Mouse (Mus musculus) embryonic facial prominence, embryonic 14.5 days (tissue): ENCODE results near the gene Bricd5. TPM values are rescaled to one million over a fixed set of nuclear protein-coding genes. Genes with fewer than 3 reads are reported as not detected.

Experiments used
- ATAC-seq: fragments of 200-750 bp; cut with Nextera tagmentation; 2 replicates; pipeline ENCODE4 v1.8.0; 2017; ENCODE audit warnings: low read depth, moderate number of reproducible peaks, moderate TSS enrichment
- DNase-seq: peaks from one replicate; pipeline ENCODE4 v3.0.0-alpha.2; 2015; ENCODE audit warnings: low spot score
- H3K27ac ChIP-seq: fragments of 300-500 bp; sonication (generic); replicated peaks from 2 replicates; pipeline ENCODE4 v1.5.1; 2014; ENCODE audit warnings: low read depth, mild to moderate bottlenecking, low read length, moderate library complexity
- H3K27me3 ChIP-seq: fragments of 300-500 bp; sonication (generic); replicated peaks from 2 replicates; pipeline ENCODE4 v1.6.1; 2014; ENCODE audit warnings: low read length; ENCODE audit not compliant: control insufficient read depth, insufficient read depth
- H3K36me3 ChIP-seq: fragments of 300-500 bp; sonication (generic); 2 replicates; pipeline ENCODE4 v1.6.1; 2014; ENCODE audit warnings: low read length, mixed read lengths; ENCODE audit not compliant: control insufficient read depth, insufficient read depth
- H3K4me1 ChIP-seq: fragments of 300-500 bp; sonication (generic); 2 replicates; pipeline ENCODE4 v1.6.1; 2014; ENCODE audit warnings: antibody characterized with exemption, low read length; ENCODE audit not compliant: control insufficient read depth, insufficient read depth
- H3K4me2 ChIP-seq: fragments of 300-500 bp; sonication (generic); 2 replicates; pipeline ENCODE4 v1.6.1; 2014; ENCODE audit warnings: low read depth, mild to moderate bottlenecking, low read length, moderate library complexity, mixed read lengths
- H3K4me3 ChIP-seq: fragments of 300-500 bp; sonication (generic); 2 replicates; pipeline ENCODE4 v1.5.1; 2014; ENCODE audit warnings: low read depth, mild to moderate bottlenecking, low read length
- H3K9ac ChIP-seq: fragments of 300-500 bp; sonication (generic); 2 replicates; pipeline ENCODE4 v1.6.1; 2014; ENCODE audit warnings: low read depth, mild to moderate bottlenecking, low read length, moderate library complexity, mixed read lengths
- H3K9me3 ChIP-seq: fragments of 300-500 bp; sonication (generic); 2 replicates; pipeline ENCODE4 v1.6.1; 2016; ENCODE audit warnings: low read length; ENCODE audit not compliant: control insufficient read depth
- WGBS: fragments of 180-500 bp; shearing (Covaris S2); extraction: QIAGEN DNeasy Blood & Tissue Kit; methylation state at CpG from one replicate; pipeline ENCODE4 v1.1.7; 2014; 5-methylcytosine and 5-hydroxymethylcytosine counted together
- polyA plus RNA-seq: library from polyadenylated mRNA; unstranded; fragments of >200 nt; fragmentation: Nextera tagmentation; extraction: Ambion mirVana; gene quantifications from 2 replicates; pipeline ENCODE4 v1.2.1, GENCODE M21; 2014

Gene Bricd5
- polyA plus RNA-seq, 1 experiment from 2014 or later: 2.0 TPM

- H3K4me2 ChIP-seq: no peak overlapping the region
- H3K4me3 ChIP-seq: no peak overlapping the region
- H3K27me3 ChIP-seq: no peaks in the 10 kb centered on the region
- DNase-seq (no peak), ATAC-seq (no peak)
- no peaks in the 10 kb centered on the region for H3K4me1 ChIP-seq
- 99% methylated on average over 4 of the region's 4 CpGs for WGBS
- peaks cover 51% of the 10 kb centered on the region for H3K36me3 ChIP-seq
- H3K9ac ChIP-seq: no peak overlapping the region; the same call in 1 of the 2 replicates
- H3K27ac ChIP-seq: no peak overlapping the region
- H3K9me3 ChIP-seq: no peaks in the 10 kb centered on the region
Observed at GRCm38 (mm10) chr17:24520450-24520849, 46.8 kb downstream of the Bricd5 start.

GRCm38 (mm10) chr17:24524734-24525133, 51.0 kb downstream of the Bricd5 start:
- DNase-seq (peak; percentile 66), ATAC-seq (no peak)
- Histone ChIP-seq H3K4me2 (no peak overlapping the region), H3K36me3 (peaks cover 23% of the 10 kb centered on the region), H3K27ac (no peak overlapping the region; the same call in 1 of the 2 replicates), H3K9ac (peak overlapping the region; percentile 49; the same call in 1 of the 2 replicates), H3K9me3 (no peaks in the 10 kb centered on the region), H3K27me3 (no peaks in the 10 kb centered on the region), H3K4me1 (peaks cover 12% of the 10 kb centered on the region), H3K4me3 (no peak overlapping the region)
- 79% methylated on average over 2 of the region's 2 CpGs for WGBS

Other genes starting within 250 kb of the Bricd5 start
- gene Ccnf, start 222.4 kb upstream of the Bricd5 start, polyA plus RNA-seq: 42.2 and 48.1 TPM in 2 replicates
- gene Abca17, start 122.8 kb upstream of the Bricd5 start, polyA plus RNA-seq: not detected in 2 replicates
- 10.1 TPM in 2 replicates for gene Abca3, start 121.9 kb upstream of the Bricd5 start, polyA plus RNA-seq
- 202 and 224 TPM in 2 replicates for gene Rnps1, start 59.3 kb upstream of the Bricd5 start, polyA plus RNA-seq
- 57.6 and 58.7 TPM in 2 replicates for gene Eci1, start 47.2 kb upstream of the Bricd5 start, polyA plus RNA-seq
- 3.3 and 4.9 TPM in 2 replicates for gene Dnase1l2, start 30.8 kb upstream of the Bricd5 start, polyA plus RNA-seq
- gene E4f1, start 3.6 kb upstream of the Bricd5 start, polyA plus RNA-seq: 13.3 and 18.6 TPM in 2 replicates
- 57.7 and 58.5 TPM in 2 replicates for gene Pgp, start 3.5 kb upstream of the Bricd5 start, polyA plus RNA-seq
- gene Mlst8, start 5.2 kb downstream of the Bricd5 start, polyA plus RNA-seq: 21.7 and 23.7 TPM in 2 replicates
- gene Caskin1, start 14.7 kb downstream of the Bricd5 start, polyA plus RNA-seq: 2.9 and 3.7 TPM in 2 replicates
- gene Traf7, start 54.1 kb downstream of the Bricd5 start, polyA plus RNA-seq: 78.9 and 86.3 TPM in 2 replicates
- 2.8 and 2.9 TPM in 2 replicates for gene Rab26, start 60.3 kb downstream of the Bricd5 start, polyA plus RNA-seq
- 37.9 and 40.1 TPM in 2 replicates for gene Pkd1, start 76.0 kb downstream of the Bricd5 start, polyA plus RNA-seq
- gene Tsc2, start 158.7 kb downstream of the Bricd5 start, polyA plus RNA-seq: 60.8 and 71.2 TPM in 2 replicates
- 16.8 and 19.1 TPM in 2 replicates for gene Nthl1, start 158.8 kb downstream of the Bricd5 start, polyA plus RNA-seq
- gene Slc9a3r2, start 176.4 kb downstream of the Bricd5 start, polyA plus RNA-seq: 56.7 and 57.7 TPM in 2 replicates
- 0.82 and 1.4 TPM in 2 replicates for gene Npw, start 184.6 kb downstream of the Bricd5 start, polyA plus RNA-seq
- 23.7 and 25.2 TPM in 2 replicates for gene Zfp598, start 195.8 kb downstream of the Bricd5 start, polyA plus RNA-seq
- 7.7 and 8.2 TPM in 2 replicates for gene Syngr3, start 216.1 kb downstream of the Bricd5 start, polyA plus RNA-seq
- 40.8 and 41.9 TPM in 2 replicates for gene Gfer, start 222.3 kb downstream of the Bricd5 start, polyA plus RNA-seq
- 3.7 and 5.3 TPM in 2 replicates for gene Noxo1, start 222.3 kb downstream of the Bricd5 start, polyA plus RNA-seq
- gene Tbl3, start 233.8 kb downstream of the Bricd5 start, polyA plus RNA-seq: 50.1 and 67.2 TPM in 2 replicates
- gene Rnf151, start 244.2 kb downstream of the Bricd5 start, polyA plus RNA-seq: 0.17 TPM in 1 of 2 replicates, not detected in the other
- 1,571 and 1,579 TPM in 2 replicates for gene Rps2, start 244.2 kb downstream of the Bricd5 start, polyA plus RNA-seq